Mouse (Mus musculus): ENCODE data around the gene Dnmt3b. TPM values are rescaled to one million over a fixed set of nuclear protein-coding genes. Genes with fewer than 3 reads are reported as not detected.
"Not testable (repeated sequence)": the region's sequence is repeated elsewhere in the genome, so short reads cannot be mapped to it uniquely, and the experiment has no call there.

Gene Dnmt3b
- polyA plus RNA-seq, 1 experiment from 2014 or later = 12.1 TPM

- 59% methylated on average over 3 of the region's 3 CpGs for WGBS
- ATAC-seq (ENCODE audit: low read depth) = no peak
These were observed 2.4 kb downstream of the Dnmt3b start for GRCm38 (mm10) chr2:153651681-153652080.

GRCm38 (mm10) chr2:153657659-153658058 is 8.4 kb downstream of the Dnmt3b start:
- not testable (repeated sequence) for H3K9ac ChIP-seq (ENCODE audit: low read length); H3K27ac ChIP-seq (ENCODE audit: low read length); ATAC-seq (ENCODE audit: low read depth); H3K4me3 ChIP-seq (ENCODE audit: low read length); H3K9me3 ChIP-seq (ENCODE audit: control insufficient read depth, low read length); H3K4me2 ChIP-seq (ENCODE audit: low read depth, low read length); H3K27me3 ChIP-seq (ENCODE audit: control insufficient read depth, insufficient read depth, low read depth, low read length); H3K4me1 ChIP-seq (replicated peaks; ENCODE audit: control insufficient read depth, insufficient read depth, low read length); H3K36me3 ChIP-seq (ENCODE audit: control insufficient read depth, insufficient read depth, low read length)
- 68% methylated on average over 6 of the region's 8 CpGs for WGBS

More at GRCm38 (mm10) chr2:153651681-153652080, 2.4 kb downstream of the Dnmt3b start:
- H3K9ac ChIP-seq (ENCODE audit: low read length) = no peak overlapping the region
- peaks cover 10% of the 10 kb centered on the region for H3K4me1 ChIP-seq (replicated peaks; ENCODE audit: control insufficient read depth, insufficient read depth, low read length)
- no peaks in the 10 kb centered on the region for H3K36me3 ChIP-seq (ENCODE audit: control insufficient read depth, insufficient read depth, low read length)
- no peak overlapping the region for H3K4me3 ChIP-seq (ENCODE audit: low read length)
- no peaks in the 10 kb centered on the region for H3K9me3 ChIP-seq (ENCODE audit: control insufficient read depth, low read length)
- no peaks in the 10 kb centered on the region; the same call in 1 of the 2 replicates for H3K27me3 ChIP-seq (ENCODE audit: control insufficient read depth, insufficient read depth, low read depth, low read length)
- H3K27ac ChIP-seq (ENCODE audit: low read length) = no peak overlapping the region
- no peak overlapping the region for H3K4me2 ChIP-seq (ENCODE audit: low read depth, low read length)

- no peaks in the 10 kb centered on the region for H3K9me3 ChIP-seq (ENCODE audit: control insufficient read depth, low read length)
- 26% methylated on average over 3 of the region's 3 CpGs for WGBS
- no peaks in the 10 kb centered on the region for H3K27me3 ChIP-seq (ENCODE audit: control insufficient read depth, insufficient read depth, low read depth, low read length)
- H3K4me3 ChIP-seq (ENCODE audit: low read length) = no peak overlapping the region
- H3K9ac ChIP-seq (ENCODE audit: low read length) = no peak overlapping the region
- no peak overlapping the region for H3K27ac ChIP-seq (ENCODE audit: low read length)
- H3K4me1 ChIP-seq (replicated peaks; ENCODE audit: control insufficient read depth, insufficient read depth, low read length) = no peaks in the 10 kb centered on the region
- no peak for ATAC-seq (ENCODE audit: low read depth)
- H3K36me3 ChIP-seq (ENCODE audit: control insufficient read depth, insufficient read depth, low read length) = peaks cover 3% of the 10 kb centered on the region; the same call in 1 of the 2 replicates
- no peak overlapping the region for H3K4me2 ChIP-seq (ENCODE audit: low read depth, low read length)
These were observed 11.4 kb downstream of the Dnmt3b start for GRCm38 (mm10) chr2:153660616-153661015.

- ATAC-seq (ENCODE audit: low read depth) = no peak
- Histone ChIP-seq H3K27me3 (ENCODE audit: control insufficient read depth, insufficient read depth, low read depth, low read length) (no peaks in the 10 kb centered on the region), H3K4me1 (replicated peaks; ENCODE audit: control insufficient read depth, insufficient read depth, low read length) (no peaks in the 10 kb centered on the region), H3K9me3 (ENCODE audit: control insufficient read depth, low read length) (no peaks in the 10 kb centered on the region), H3K4me3 (ENCODE audit: low read length) (no peak overlapping the region), H3K9ac (ENCODE audit: low read length) (no peak overlapping the region), H3K36me3 (ENCODE audit: control insufficient read depth, insufficient read depth, low read length) (peaks cover 5% of the 10 kb centered on the region; the same call in 1 of the 2 replicates), H3K27ac (ENCODE audit: low read length) (no peak overlapping the region), H3K4me2 (ENCODE audit: low read depth, low read length) (no peak overlapping the region)
- 71% methylated on average over 7 of the region's 7 CpGs for WGBS
These were observed 16.2 kb downstream of the Dnmt3b start for GRCm38 (mm10) chr2:153665401-153665800.

- Histone ChIP-seq H3K4me2 (ENCODE audit: low read depth, low read length) (no peak overlapping the region), H3K27ac (ENCODE audit: low read length) (no peak overlapping the region), H3K9me3 (ENCODE audit: control insufficient read depth, low read length) (no peaks in the 10 kb centered on the region), H3K27me3 (ENCODE audit: control insufficient read depth, insufficient read depth, low read depth, low read length) (no peaks in the 10 kb centered on the region), H3K4me1 (replicated peaks; ENCODE audit: control insufficient read depth, insufficient read depth, low read length) (no peaks in the 10 kb centered on the region), H3K9ac (ENCODE audit: low read length) (no peak overlapping the region), H3K36me3 (ENCODE audit: control insufficient read depth, insufficient read depth, low read length) (0 out of 2 replicates have a peak, but pooled peaks cover 2% of the 10 kb centered on the region), H3K4me3 (ENCODE audit: low read length) (no peak overlapping the region)
- ATAC-seq (ENCODE audit: low read depth) = no peak; the same call in 1 of the 2 replicates
- 61% methylated on average over 7 of the region's 7 CpGs for WGBS
These were observed 19.6 kb downstream of the Dnmt3b start for GRCm38 (mm10) chr2:153668754-153669376.

GRCm38 (mm10) chr2:153670111-153670510 is 20.9 kb downstream of the Dnmt3b start:
- ATAC-seq (ENCODE audit: low read depth) = no peak
- WGBS = 34% methylated on average over 5 of the region's 5 CpGs

GRCm38 (mm10) chr2:153672619-153673018 is 23.4 kb downstream of the Dnmt3b start:
- no peak overlapping the region for H3K9ac ChIP-seq (ENCODE audit: low read length)
- no peak for ATAC-seq (ENCODE audit: low read depth)
- H3K36me3 ChIP-seq (ENCODE audit: control insufficient read depth, insufficient read depth, low read length) = peaks cover 2% of the 10 kb centered on the region; the same call in 1 of the 2 replicates
- no peak overlapping the region for H3K27ac ChIP-seq (ENCODE audit: low read length)
- no peak overlapping the region for H3K4me2 ChIP-seq (ENCODE audit: low read depth, low read length)
- 81% methylated on average over 2 of the region's 2 CpGs for WGBS
- H3K9me3 ChIP-seq (ENCODE audit: control insufficient read depth, low read length) = no peaks in the 10 kb centered on the region
- no peak overlapping the region for H3K4me3 ChIP-seq (ENCODE audit: low read length)
- H3K4me1 ChIP-seq (replicated peaks; ENCODE audit: control insufficient read depth, insufficient read depth, low read length) = no peaks in the 10 kb centered on the region
- no peaks in the 10 kb centered on the region for H3K27me3 ChIP-seq (ENCODE audit: control insufficient read depth, insufficient read depth, low read depth, low read length)

More at GRCm38 (mm10) chr2:153670111-153670510, 20.9 kb downstream of the Dnmt3b start:
- Histone ChIP-seq H3K4me1 (replicated peaks; ENCODE audit: control insufficient read depth, insufficient read depth, low read length) (no peaks in the 10 kb centered on the region), H3K27ac (ENCODE audit: low read length) (no peak overlapping the region), H3K9me3 (ENCODE audit: control insufficient read depth, low read length) (no peaks in the 10 kb centered on the region), H3K9ac (ENCODE audit: low read length) (no peak overlapping the region), H3K27me3 (ENCODE audit: control insufficient read depth, insufficient read depth, low read depth, low read length) (no peaks in the 10 kb centered on the region), H3K36me3 (ENCODE audit: control insufficient read depth, insufficient read depth, low read length) (0 out of 2 replicates have a peak, but pooled peaks cover 2% of the 10 kb centered on the region), H3K4me3 (ENCODE audit: low read length) (no peak overlapping the region), H3K4me2 (ENCODE audit: low read depth, low read length) (no peak overlapping the region)

GRCm38 (mm10) chr2:153675364-153675763 is 26.1 kb downstream of the Dnmt3b start:
- H3K4me2 ChIP-seq (ENCODE audit: low read depth, low read length); H3K27ac ChIP-seq (ENCODE audit: low read length); H3K9ac ChIP-seq (ENCODE audit: low read length); H3K4me1 ChIP-seq (replicated peaks; ENCODE audit: control insufficient read depth, insufficient read depth, low read length); H3K27me3 ChIP-seq (ENCODE audit: control insufficient read depth, insufficient read depth, low read depth, low read length); H3K4me3 ChIP-seq (ENCODE audit: low read length); H3K36me3 ChIP-seq (ENCODE audit: control insufficient read depth, insufficient read depth, low read length); H3K9me3 ChIP-seq (ENCODE audit: control insufficient read depth, low read length); ATAC-seq (ENCODE audit: low read depth): not testable (repeated sequence)
- 36% methylated on average over 1 of the region's 1 CpGs for WGBS

GRCm38 (mm10) chr2:153676944-153677343 is 27.7 kb downstream of the Dnmt3b start:
- H3K36me3 ChIP-seq (ENCODE audit: control insufficient read depth, insufficient read depth, low read length) = peaks cover 6% of the 10 kb centered on the region; the same call in 1 of the 2 replicates
- no peaks in the 10 kb centered on the region for H3K27me3 ChIP-seq (ENCODE audit: control insufficient read depth, insufficient read depth, low read depth, low read length)
- 91% methylated on average over 6 of the region's 6 CpGs for WGBS
- H3K4me2 ChIP-seq (ENCODE audit: low read depth, low read length) = no peak overlapping the region
- no peak overlapping the region for H3K27ac ChIP-seq (ENCODE audit: low read length)
- H3K9ac ChIP-seq (ENCODE audit: low read length) = no peak overlapping the region
- H3K4me3 ChIP-seq (ENCODE audit: low read length) = no peak overlapping the region
- H3K4me1 ChIP-seq (replicated peaks; ENCODE audit: control insufficient read depth, insufficient read depth, low read length) = no peaks in the 10 kb centered on the region
- no peak for ATAC-seq (ENCODE audit: low read depth)
- H3K9me3 ChIP-seq (ENCODE audit: control insufficient read depth, low read length) = no peaks in the 10 kb centered on the region

Data from lung, embryonic 16.5 days (tissue).